Comparison of ENCODE assay signal across 21 mouse cellular contexts in the genomic region with DNA sequence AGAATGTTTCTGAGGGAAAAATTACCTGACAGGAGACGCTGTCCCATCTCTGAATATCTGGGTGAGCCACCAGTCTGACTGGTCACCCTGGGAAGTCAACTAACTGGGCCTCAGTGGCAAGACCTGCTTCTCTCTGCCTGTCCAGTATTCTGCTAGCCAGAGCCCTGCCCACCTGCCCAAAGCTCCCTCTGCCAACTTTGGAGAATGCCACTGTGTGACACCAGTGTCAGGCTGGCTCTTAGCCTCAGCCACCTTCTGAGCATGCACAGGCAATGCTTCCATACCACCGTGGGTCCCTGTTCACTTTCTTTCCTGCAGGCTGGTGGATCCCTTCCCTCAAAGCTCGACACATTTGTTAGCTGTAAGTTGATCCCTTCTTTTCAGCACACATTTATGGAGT. TPM values are rescaled to one million over a fixed set of nuclear protein-coding genes. Genes with fewer than 3 reads are reported as not detected.
DNase-seq lines count a peak whose midpoint lies in the region; ATAC-seq lines count a peak whose summit lies in the region.
"Had no signal": no experiment of that assay in that cellular context is flagged by ENCODE, and none has a peak within 500 bp of the region (broad histone marks: within the 10 kb centered on the region; RNA-seq: fewer than 3 reads in every experiment).

No protein-coding gene starts in this region.

- no peak overlapping the region for H3K4me2 ChIP-seq in heart, embryonic 13.5 days
- H3K4me2 ChIP-seq in embryonic facial prominence, embryonic 11.5 days (ENCODE audit: low read depth, low read length): no peak overlapping the region
- H3K4me2 ChIP-seq in limb, embryonic 11.5 days (ENCODE audit: low read depth, severe bottlenecking): no peak overlapping the region
- H3K4me2 ChIP-seq: forebrain, embryonic 15.5 days; liver, embryonic 11.5 days; lung, embryonic 14.5 days; stomach, embryonic 15.5 days had no signal

- H3K27me3 ChIP-seq in heart, embryonic 13.5 days (replicated peaks): no peaks in the 10 kb centered on the region
- H3K27me3 ChIP-seq in embryonic facial prominence, embryonic 11.5 days (ENCODE audit: control insufficient read depth, insufficient read depth, low read length): no peaks in the 10 kb centered on the region
- H3K27me3 ChIP-seq in limb, embryonic 11.5 days (ENCODE audit: control insufficient read depth, insufficient read depth, low read length): no peaks in the 10 kb centered on the region
- H3K27me3 ChIP-seq: CH12.LX; forebrain, embryonic 15.5 days; stomach, embryonic 15.5 days had no signal

- H3K4me1 ChIP-seq in heart, embryonic 13.5 days: peaks cover 69% of the 10 kb centered on the region
- H3K4me1 ChIP-seq in embryonic facial prominence, embryonic 11.5 days (ENCODE audit: control insufficient read depth, insufficient read depth, low read length): peaks cover 2% of the 10 kb centered on the region
- peaks cover 35% of the 10 kb centered on the region for H3K4me1 ChIP-seq in limb, embryonic 11.5 days (ENCODE audit: control insufficient read depth, insufficient read depth, low read length)

- no peaks in the 10 kb centered on the region for H3K36me3 ChIP-seq in heart, embryonic 13.5 days
- H3K36me3 ChIP-seq in embryonic facial prominence, embryonic 11.5 days (replicated peaks; ENCODE audit: control insufficient read depth, insufficient read depth, low read depth, low read length): no peaks in the 10 kb centered on the region
- no peaks in the 10 kb centered on the region for H3K36me3 ChIP-seq in limb, embryonic 11.5 days (ENCODE audit: control insufficient read depth, insufficient read depth, low read length)
- H3K36me3 ChIP-seq: forebrain, embryonic 15.5 days; stomach, embryonic 15.5 days had no signal

- H3K9ac ChIP-seq in heart, embryonic 13.5 days: no peak overlapping the region
- H3K9ac ChIP-seq in embryonic facial prominence, embryonic 11.5 days (replicated peaks; ENCODE audit: low read length): no peak overlapping the region
- H3K9ac ChIP-seq in limb, embryonic 11.5 days (ENCODE audit: low read length): no peak overlapping the region
- H3K9ac ChIP-seq: forebrain, embryonic 15.5 days; lung, embryonic 14.5 days; stomach, embryonic 15.5 days had no signal

- H3K4me3 ChIP-seq in heart, embryonic 13.5 days: no peak overlapping the region
- H3K4me3 ChIP-seq in embryonic facial prominence, embryonic 11.5 days (ENCODE audit: low read depth, low read length): no peak overlapping the region
- H3K4me3 ChIP-seq in limb, embryonic 11.5 days (ENCODE audit: low read depth, low read length): no peak overlapping the region
- H3K4me3 ChIP-seq: erythroblast, embryonic 14.5 days; forebrain, embryonic 15.5 days; stomach, embryonic 15.5 days had no signal

- no peaks in the 10 kb centered on the region for H3K9me3 ChIP-seq in heart, embryonic 13.5 days
- H3K9me3 ChIP-seq in embryonic facial prominence, embryonic 11.5 days (replicated peaks; ENCODE audit: control insufficient read depth, low read length): no peaks in the 10 kb centered on the region
- H3K9me3 ChIP-seq in limb, embryonic 11.5 days (ENCODE audit: control insufficient read depth, low read length): no peaks in the 10 kb centered on the region
- H3K9me3 ChIP-seq: forebrain, embryonic 15.5 days; stomach, embryonic 15.5 days had no signal

- peak overlapping the region; percentile 40; the same call in 1 of the 2 replicates for H3K27ac ChIP-seq in heart, embryonic 13.5 days (replicated peaks)
- H3K27ac ChIP-seq in embryonic facial prominence, embryonic 11.5 days (replicated peaks; ENCODE audit: low read depth, low read length): 0 out of 2 replicates have a peak overlapping the region, but pooled peaks have one; percentile 4
- H3K27ac ChIP-seq in limb, embryonic 11.5 days (replicated peaks; ENCODE audit: low read depth, low read length): peak overlapping the region; percentile 56; the same call in 1 of the 2 replicates
- H3K27ac ChIP-seq: forebrain, embryonic 15.5 days; hindbrain, postnatal 0 days had no signal

- intact Hi-C loops in heart, postnatal 14 days (cut with DNase I): loop anchor here (5.0 kb wide), 1 partner anchor 32 kb away; no protein-coding TSS in a partner anchor

- 66% methylated on average over 3 of the region's 3 CpGs for WGBS in heart, embryonic 13.5 days
- 57% methylated on average over 3 of the region's 3 CpGs for WGBS in embryonic facial prominence, embryonic 11.5 days
- 42% methylated on average over 3 of the region's 3 CpGs for WGBS in limb, embryonic 11.5 days

- ATAC-seq in cerebellum, adult (ENCODE audit: insufficient number of reproducible peaks, low FRiP score, low TSS enrichment): no peak
- no peak for ATAC-seq in heart, embryonic 13.5 days (ENCODE audit: extremely low read depth, insufficient number of reproducible peaks, low FRiP score, low TSS enrichment)
- ATAC-seq in embryonic facial prominence, embryonic 11.5 days (replicated peaks; ENCODE audit: insufficient number of reproducible peaks, low FRiP score, low TSS enrichment, low read depth): no peak
- no peak for ATAC-seq in limb, embryonic 11.5 days (ENCODE audit: insufficient number of reproducible peaks, low FRiP score, low TSS enrichment, low read depth)
- ATAC-seq: forebrain, embryonic 15.5 days; hindbrain, postnatal 0 days had no signal

- DNase-seq in cerebellum, postnatal 10 days: peak; percentile 63 to 69
- no peak for DNase-seq in heart, postnatal 14 days
- no peak for DNase-seq in embryonic facial prominence, embryonic 11.5 days (ENCODE audit: low spot score)
- no peak for DNase-seq in limb, embryonic 11.5 days (ENCODE audit: low spot score)
- no peak for DNase-seq in kidney, postnatal 36 days
- DNase-seq in kidney, postnatal 10 days: no peak
- DNase-seq: adrenal gland, postnatal 25 days; cerebellum, adult 11-12 months; kidney, adult 11 months; lung, embryonic 14.5 days; lung, postnatal 4 days; retina, postnatal 1 day; thymus, postnatal 14 days had no signal

RNA-seq across cellular contexts. Expression of a gene that starts 54.7 kb away (rescaled TPM):
- polyA plus RNA-seq in heart, embryonic 13.5 days (2015; fragmentation: Nextera tagmentation; extraction: Ambion mirVana): 79.7 and 88.1 TPM in 2 replicates
- 10 to 100 TPM; 27.7 to 33.0 TPM for total RNA-seq in heart, postnatal 14 days (2021)
- 82.8 and 83.8 TPM in 2 replicates for polyA plus RNA-seq in embryonic facial prominence, embryonic 11.5 days (2014; fragmentation: Nextera tagmentation; extraction: Ambion mirVana)
- 112 and 118 TPM in 2 replicates for polyA plus RNA-seq in limb, embryonic 11.5 days (2014; fragmentation: Nextera tagmentation; extraction: Ambion mirVana)
- polyA plus RNA-seq: erythroblast, embryonic 14.5 days had no signal

Comparison
In these comparisons a context has a peak if more than half of its experiments do, and no peak if none do; other contexts are left out.
1. DNase-seq: peak in cerebellum, postnatal 10 days (2 of 2); none in heart, postnatal 14 days (0 of 2), embryonic facial prominence, embryonic 11.5 days (single experiment), limb, embryonic 11.5 days (single experiment), kidney, postnatal 36 days (0 of 2) and kidney, postnatal 10 days (single experiment).
2. H3K27ac ChIP-seq: peak in every context shown above with its lines; median percentile 56 in limb, embryonic 11.5 days; 40 in heart, embryonic 13.5 days; 4 in embryonic facial prominence, embryonic 11.5 days.